Mouse (Mus musculus): ENCODE data around the gene Ube2l3. TPM values are rescaled to one million over a fixed set of nuclear protein-coding genes. Genes with fewer than 3 reads are reported as not detected.

Ube2l3 gene
- polyA plus RNA-seq (2014; fragmentation: Nextera tagmentation; extraction: Ambion mirVana): 369 and 377 TPM in 2 replicates

GRCm38 (mm10) chr16:17202549-17202948 lies at the start of gene Ube2l3:
Gene Ube2l3, minus strand, starts transcription at chr16:17202649.
- Histone ChIP-seq H3K36me3 (ENCODE audit: control insufficient read depth, insufficient read depth, low read length) (peaks cover 8% of the 10 kb centered on the region; the same call in 1 of the 2 replicates), H3K27ac (ENCODE audit: low read depth, low read length) (no peak within 1 kb of the TSS), H3K9me3 (ENCODE audit: control insufficient read depth, low read length) (no peaks in the 10 kb centered on the region), H3K27me3 (replicated peaks; ENCODE audit: control insufficient read depth, insufficient read depth, low read length) (peaks cover 6% of the 10 kb centered on the region), H3K4me3 (ENCODE audit: low read depth, low read length) (peak within 1 kb of the TSS; percentile 95), H3K4me2 (peak within 1 kb of the TSS; percentile 80), H3K9ac (ENCODE audit: low read depth, low read length) (peak within 1 kb of the TSS; percentile 97), H3K4me1 (replicated peaks; ENCODE audit: control insufficient read depth, insufficient read depth, low read length) (peaks cover 11% of the 10 kb centered on the region)
- WGBS: 85% methylated on average over 1 of the region's 1 CpGs
- ATAC-seq (replicated peaks; ENCODE audit: low FRiP score) (no peak), DNase-seq (ENCODE audit: low spot score) (no peak)

GRCm38 (mm10) chr16:17251539-17251938 lies 49.1 kb upstream of the Ube2l3 start:
- Histone ChIP-seq H3K4me1 (replicated peaks; ENCODE audit: control insufficient read depth, insufficient read depth, low read length) (peaks cover 56% of the 10 kb centered on the region), H3K9me3 (ENCODE audit: control insufficient read depth, low read length) (no peaks in the 10 kb centered on the region), H3K27ac (ENCODE audit: low read depth, low read length) (peak overlapping the region; percentile 71), H3K36me3 (ENCODE audit: control insufficient read depth, insufficient read depth, low read length) (no peaks in the 10 kb centered on the region), H3K27me3 (replicated peaks; ENCODE audit: control insufficient read depth, insufficient read depth, low read length) (no peaks in the 10 kb centered on the region), H3K4me3 (ENCODE audit: low read depth, low read length) (no peak overlapping the region), H3K9ac (ENCODE audit: low read depth, low read length) (peak overlapping the region; percentile 60), H3K4me2 (peak overlapping the region; percentile 55)
- 69% methylated on average over 3 of the region's 3 CpGs for WGBS
- DNase-seq (ENCODE audit: low spot score) (no peak), ATAC-seq (replicated peaks; ENCODE audit: low FRiP score) (no peak)

GRCm38 (mm10) chr16:17249135-17249534 lies 46.7 kb upstream of the Ube2l3 start:
- H3K9ac ChIP-seq (ENCODE audit: low read depth, low read length): no peak overlapping the region
- peak overlapping the region; percentile 1 for H3K27ac ChIP-seq (ENCODE audit: low read depth, low read length)
- H3K27me3 ChIP-seq (replicated peaks; ENCODE audit: control insufficient read depth, insufficient read depth, low read length): no peaks in the 10 kb centered on the region
- peak overlapping the region; percentile 52 for H3K4me2 ChIP-seq
- peaks cover 54% of the 10 kb centered on the region for H3K4me1 ChIP-seq (replicated peaks; ENCODE audit: control insufficient read depth, insufficient read depth, low read length)
- no peaks in the 10 kb centered on the region for H3K36me3 ChIP-seq (ENCODE audit: control insufficient read depth, insufficient read depth, low read length)
- H3K9me3 ChIP-seq (ENCODE audit: control insufficient read depth, low read length): no peaks in the 10 kb centered on the region
- DNase-seq (ENCODE audit: low spot score): no peak
- peak; percentile 66 for ATAC-seq (replicated peaks; ENCODE audit: low FRiP score)
- 21% methylated on average over 6 of the region's 6 CpGs for WGBS
- H3K4me3 ChIP-seq (ENCODE audit: low read depth, low read length): no peak overlapping the region

- ATAC-seq (replicated peaks; ENCODE audit: low FRiP score) (no peak), DNase-seq (ENCODE audit: low spot score) (no peak)
- 77% methylated on average over 4 of the region's 4 CpGs for WGBS
- no peaks in the 10 kb centered on the region for H3K9me3 ChIP-seq (ENCODE audit: control insufficient read depth, low read length)
- no peak overlapping the region for H3K27ac ChIP-seq (ENCODE audit: low read depth, low read length)
- no peak overlapping the region for H3K9ac ChIP-seq (ENCODE audit: low read depth, low read length)
- H3K4me3 ChIP-seq (ENCODE audit: low read depth, low read length): no peak overlapping the region
- no peaks in the 10 kb centered on the region for H3K36me3 ChIP-seq (ENCODE audit: control insufficient read depth, insufficient read depth, low read length)
- H3K4me1 ChIP-seq (replicated peaks; ENCODE audit: control insufficient read depth, insufficient read depth, low read length): peaks cover 49% of the 10 kb centered on the region
- no peak overlapping the region for H3K4me2 ChIP-seq
- H3K27me3 ChIP-seq (replicated peaks; ENCODE audit: control insufficient read depth, insufficient read depth, low read length): no peaks in the 10 kb centered on the region
Observed at GRCm38 (mm10) chr16:17247727-17248126, 45.3 kb upstream of the Ube2l3 start.

GRCm38 (mm10) chr16:17244996-17245395 lies 42.5 kb upstream of the Ube2l3 start:
- H3K9ac ChIP-seq (ENCODE audit: low read depth, low read length): no peak overlapping the region
- peaks cover 34% of the 10 kb centered on the region for H3K4me1 ChIP-seq (replicated peaks; ENCODE audit: control insufficient read depth, insufficient read depth, low read length)
- WGBS: 78% methylated on average over 1 of the region's 1 CpGs
- no peak for ATAC-seq (replicated peaks; ENCODE audit: low FRiP score)
- H3K27ac ChIP-seq (ENCODE audit: low read depth, low read length): no peak overlapping the region
- no peak overlapping the region for H3K4me2 ChIP-seq
- H3K36me3 ChIP-seq (ENCODE audit: control insufficient read depth, insufficient read depth, low read length): no peaks in the 10 kb centered on the region
- H3K27me3 ChIP-seq (replicated peaks; ENCODE audit: control insufficient read depth, insufficient read depth, low read length): no peaks in the 10 kb centered on the region
- no peak for DNase-seq (ENCODE audit: low spot score)
- no peak overlapping the region for H3K4me3 ChIP-seq (ENCODE audit: low read depth, low read length)
- no peaks in the 10 kb centered on the region for H3K9me3 ChIP-seq (ENCODE audit: control insufficient read depth, low read length)

- no peak overlapping the region for H3K9ac ChIP-seq (ENCODE audit: low read depth, low read length)
- no peaks in the 10 kb centered on the region for H3K9me3 ChIP-seq (ENCODE audit: control insufficient read depth, low read length)
- H3K4me3 ChIP-seq (ENCODE audit: low read depth, low read length): no peak overlapping the region
- no peak overlapping the region for H3K4me2 ChIP-seq
- H3K27me3 ChIP-seq (replicated peaks; ENCODE audit: control insufficient read depth, insufficient read depth, low read length): no peaks in the 10 kb centered on the region
- H3K36me3 ChIP-seq (ENCODE audit: control insufficient read depth, insufficient read depth, low read length): no peaks in the 10 kb centered on the region
- peak overlapping the region; percentile 71 for H3K27ac ChIP-seq (ENCODE audit: low read depth, low read length)
- H3K4me1 ChIP-seq (replicated peaks; ENCODE audit: control insufficient read depth, insufficient read depth, low read length): peaks cover 35% of the 10 kb centered on the region
- DNase-seq (ENCODE audit: low spot score) (no peak), ATAC-seq (replicated peaks; ENCODE audit: low FRiP score) (peak; percentile 60)
- WGBS: 34% methylated on average over 1 of the region's 1 CpGs
Observed at GRCm38 (mm10) chr16:17243731-17244130, 41.3 kb upstream of the Ube2l3 start.

- no peaks in the 10 kb centered on the region for H3K27me3 ChIP-seq (replicated peaks; ENCODE audit: control insufficient read depth, insufficient read depth, low read length)
- no peaks in the 10 kb centered on the region for H3K9me3 ChIP-seq (ENCODE audit: control insufficient read depth, low read length)
- no peak overlapping the region for H3K4me2 ChIP-seq
- WGBS: 79% methylated on average over 2 of the region's 2 CpGs
- no peak overlapping the region for H3K9ac ChIP-seq (ENCODE audit: low read depth, low read length)
- H3K27ac ChIP-seq (ENCODE audit: low read depth, low read length): no peak overlapping the region
- no peak overlapping the region for H3K4me3 ChIP-seq (ENCODE audit: low read depth, low read length)
- H3K4me1 ChIP-seq (replicated peaks; ENCODE audit: control insufficient read depth, insufficient read depth, low read length): peaks cover 72% of the 10 kb centered on the region
- DNase-seq (ENCODE audit: low spot score): no peak
- no peaks in the 10 kb centered on the region for H3K36me3 ChIP-seq (ENCODE audit: control insufficient read depth, insufficient read depth, low read length)
- ATAC-seq (replicated peaks; ENCODE audit: low FRiP score): no peak
Observed at GRCm38 (mm10) chr16:17239409-17239808, 37.0 kb upstream of the Ube2l3 start.

GRCm38 (mm10) chr16:17237634-17238033 lies 35.2 kb upstream of the Ube2l3 start:
- ATAC-seq (replicated peaks; ENCODE audit: low FRiP score) (peak; percentile 65), DNase-seq (ENCODE audit: low spot score) (no peak)
- Histone ChIP-seq H3K4me1 (replicated peaks; ENCODE audit: control insufficient read depth, insufficient read depth, low read length) (peaks cover 69% of the 10 kb centered on the region), H3K27ac (ENCODE audit: low read depth, low read length) (peak overlapping the region; percentile 9; the same call in 1 of the 2 replicates), H3K27me3 (replicated peaks; ENCODE audit: control insufficient read depth, insufficient read depth, low read length) (no peaks in the 10 kb centered on the region), H3K36me3 (ENCODE audit: control insufficient read depth, insufficient read depth, low read length) (no peaks in the 10 kb centered on the region), H3K9me3 (ENCODE audit: control insufficient read depth, low read length) (no peaks in the 10 kb centered on the region), H3K4me3 (ENCODE audit: low read depth, low read length) (no peak overlapping the region), H3K9ac (ENCODE audit: low read depth, low read length) (no peak overlapping the region), H3K4me2 (peak overlapping the region; percentile 31)
- WGBS: 37% methylated on average over 3 of the region's 3 CpGs

- Histone ChIP-seq H3K27me3 (replicated peaks; ENCODE audit: control insufficient read depth, insufficient read depth, low read length) (no peaks in the 10 kb centered on the region), H3K27ac (ENCODE audit: low read depth, low read length) (peak overlapping the region; percentile 77; the same call in 1 of the 2 replicates), H3K9me3 (ENCODE audit: control insufficient read depth, low read length) (no peaks in the 10 kb centered on the region), H3K36me3 (ENCODE audit: control insufficient read depth, insufficient read depth, low read length) (no peaks in the 10 kb centered on the region), H3K4me1 (replicated peaks; ENCODE audit: control insufficient read depth, insufficient read depth, low read length) (peaks cover 63% of the 10 kb centered on the region), H3K9ac (ENCODE audit: low read depth, low read length) (peak overlapping the region; percentile 89), H3K4me2 (peak overlapping the region; percentile 95), H3K4me3 (ENCODE audit: low read depth, low read length) (peak overlapping the region; percentile 82)
- WGBS: 48% methylated on average over 9 of the region's 9 CpGs
- no peak for ATAC-seq (replicated peaks; ENCODE audit: low FRiP score)
- DNase-seq (ENCODE audit: low spot score): no peak
Observed at GRCm38 (mm10) chr16:17234916-17235665, 32.6 kb upstream of the Ube2l3 start.

Data from liver, embryonic 11.5 days (tissue).